Mouse (Mus musculus) adrenal gland, postnatal 25 days (tissue): ENCODE results near the gene Mogs. TPM values are rescaled to one million over a fixed set of nuclear protein-coding genes. Genes with fewer than 3 reads are reported as not detected.
A peak's percentile ranks its signal among the peaks of the same experiment; 100 is the strongest.

Experiments used
- DNase-seq: peaks from one replicate; pipeline ENCODE4 v3.0.0; 2021; ENCODE audit warnings: mixed read lengths
- total RNA-seq: library from RNA; stranded (reverse); gene quantifications from 2 replicates; pipeline ENCODE4 v1.2.3, GENCODE M21; 2021

The Mogs gene
- total RNA-seq, 1 experiment from 2014 or later = 82.2 TPM

GRCm38 (mm10) chr6:83121863-83122710, 6.8 kb downstream of the Mogs start:
- DNase-seq = no peak

GRCm38 (mm10) chr6:83122961-83123360, 7.7 kb downstream of the Mogs start:
- no peak for DNase-seq

- DNase-seq = peak; percentile 87
Measured at GRCm38 (mm10) chr6:83124851-83125312, 9.6 kb downstream of the Mogs start.

- no peak for DNase-seq
Measured at GRCm38 (mm10) chr6:83125331-83125730, 10.0 kb downstream of the Mogs start, which contains the start of gene Ino80b. Ino80b (minus strand) TSS chr6:83125431.

- no peak for DNase-seq
Measured at GRCm38 (mm10) chr6:83127419-83127818, 12.1 kb downstream of the Mogs start.

GRCm38 (mm10) chr6:83131469-83132034, 16.3 kb downstream of the Mogs start:
- no peak for DNase-seq

GRCm38 (mm10) chr6:83132176-83132919, 17.1 kb downstream of the Mogs start:
- no peak for DNase-seq

- no peak for DNase-seq
Measured at GRCm38 (mm10) chr6:83134226-83134625, 18.9 kb downstream of the Mogs start.

- no peak for DNase-seq
Measured at GRCm38 (mm10) chr6:83134951-83135513, 19.7 kb downstream of the Mogs start, which contains the start of gene Rtkn. Rtkn (plus strand) TSS chr6:83135463.

- peak; percentile 40 for DNase-seq
Measured at GRCm38 (mm10) chr6:83135571-83136161, 20.4 kb downstream of the Mogs start.

- no peak for DNase-seq
Measured at GRCm38 (mm10) chr6:83136291-83136880, 21.1 kb downstream of the Mogs start.

GRCm38 (mm10) chr6:83136881-83137575, 21.7 kb downstream of the Mogs start:
- peak; percentile 72 for DNase-seq

GRCm38 (mm10) chr6:83137576-83137950, 22.3 kb downstream of the Mogs start:
- peak; percentile 90 for DNase-seq

- DNase-seq = no peak
Measured at GRCm38 (mm10) chr6:83138056-83138455, 22.8 kb downstream of the Mogs start.

GRCm38 (mm10) chr6:83140044-83140443, 24.7 kb downstream of the Mogs start:
- no peak for DNase-seq

GRCm38 (mm10) chr6:83141636-83142035, 26.3 kb downstream of the Mogs start:
- no peak for DNase-seq

GRCm38 (mm10) chr6:83142211-83142731, 27.0 kb downstream of the Mogs start:
- no peak for DNase-seq

- no peak for DNase-seq
Measured at GRCm38 (mm10) chr6:83142886-83143285, 27.6 kb downstream of the Mogs start.

GRCm38 (mm10) chr6:83145209-83145608, 29.9 kb downstream of the Mogs start:
- DNase-seq = no peak

GRCm38 (mm10) chr6:83145805-83146204, 30.5 kb downstream of the Mogs start:
- no peak for DNase-seq

- DNase-seq = peak; percentile 32
Measured at GRCm38 (mm10) chr6:83147280-83147679, 32.0 kb downstream of the Mogs start.
